Mouse (Mus musculus): ENCODE data around the gene Camsap1. TPM values are rescaled to one million over a fixed set of nuclear protein-coding genes. Genes with fewer than 3 reads are reported as not detected.

Gene Camsap1
- polyA plus RNA-seq, 2 experiments = 2.8 to 4.7 TPM

DNA sequence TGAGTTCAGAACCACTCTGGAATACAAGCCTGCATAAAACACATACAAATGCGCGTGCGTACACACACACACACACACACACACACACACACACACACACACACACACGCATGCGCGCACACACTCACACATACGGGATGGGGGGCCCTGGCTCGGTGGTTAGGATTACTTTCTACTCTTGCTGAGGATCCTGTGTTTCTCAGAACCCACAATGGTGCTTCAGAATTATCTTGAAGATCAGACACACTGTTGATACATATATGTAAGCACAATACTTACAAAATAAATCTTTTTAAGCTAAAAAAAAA is 39.1 kb upstream of the Camsap1 start:
- Histone ChIP-seq H3K9ac (replicated peaks) (peak overlapping the region; percentile 93), H3K4me1 (replicated peaks; ENCODE audit: control insufficient read depth in 2 of 2, insufficient read depth in 2 of 2, low read length in 1 of 2) (peaks cover 16 to 29% of the 10 kb centered on the region in 2 experiments), H3K27ac (peak overlapping the region; percentile 99), H3K4me3 (ENCODE audit: insufficient read depth in 1 of 2, low read depth in 2 of 2, low read length in 2 of 2) (peak overlapping the region; percentile 60 to 94; a peak in 3 of 4 replicates), H3K9me3 (ENCODE audit: control insufficient read depth, low read length) (no peaks in the 10 kb centered on the region), H3K27me3 (ENCODE audit: control insufficient read depth, insufficient read depth, low read length) (no peaks in the 10 kb centered on the region), H3K4me2 (ENCODE audit: low read depth) (peak overlapping the region; percentile 100), H3K36me3 (replicated peaks; ENCODE audit: control insufficient read depth, insufficient read depth, low read depth) (peaks cover 16% of the 10 kb centered on the region)
- TF ChIP-seq EP300 (IDR thresholded peaks at IDR 0.05; ENCODE audit: low read depth) (no peak), CTCF (IDR thresholded peaks at IDR 0.05; ENCODE audit: low read depth) (no peak)
- ATAC-seq (ENCODE audit: insufficient read depth) (no peak), DNase-seq (ENCODE audit: low read depth in 3 of 3, low spot score in 3 of 3) (no peak)
- WGBS (ENCODE audit: insufficient replicate concordance) = 83% methylated on average over 8 of the region's 8 CpGs

- Histone ChIP-seq H3K4me3 (ENCODE audit: insufficient read depth in 1 of 2, low read depth in 2 of 2, low read length in 2 of 2) (peak within 1 kb of the TSS; percentile 94 to 98), H3K9me3 (ENCODE audit: control insufficient read depth, low read length) (no peaks in the 10 kb centered on the region), H3K9ac (replicated peaks) (peak within 1 kb of the TSS; percentile 93), H3K27me3 (ENCODE audit: control insufficient read depth, insufficient read depth, low read length) (no peaks in the 10 kb centered on the region), H3K4me1 (replicated peaks; ENCODE audit: control insufficient read depth in 2 of 2, insufficient read depth in 2 of 2, low read length in 1 of 2) (peaks cover 21 to 34% of the 10 kb centered on the region in 2 experiments), H3K4me2 (ENCODE audit: low read depth) (peak within 1 kb of the TSS; percentile 100), H3K36me3 (replicated peaks; ENCODE audit: control insufficient read depth, insufficient read depth, low read depth) (peaks cover 21% of the 10 kb centered on the region), H3K27ac (peak within 1 kb of the TSS; percentile 99)
- DNase-seq (ENCODE audit: low read depth in 3 of 3, low spot score in 3 of 3) (peak; percentile 80 to 84 (median 82)), ATAC-seq (ENCODE audit: insufficient read depth) (peak; percentile 86)
- 6% methylated on average over 50 of the region's 50 CpGs for WGBS (ENCODE audit: insufficient replicate concordance)
- TF ChIP-seq EP300 (IDR thresholded peaks at IDR 0.05; ENCODE audit: low read depth) = no peak; the same call in none of the 2 replicates
- peak; percentile 2; the same call in 1 of the 2 replicates for TF ChIP-seq CTCF (IDR thresholded peaks at IDR 0.05; ENCODE audit: low read depth)
Measured at GRCm38 (mm10) chr2:26021561-26022257, 38.6 kb upstream of the Camsap1 start, which contains the start of gene Ubac1. Gene Ubac1 (minus strand): TSS chr2:26021747.

DNA sequence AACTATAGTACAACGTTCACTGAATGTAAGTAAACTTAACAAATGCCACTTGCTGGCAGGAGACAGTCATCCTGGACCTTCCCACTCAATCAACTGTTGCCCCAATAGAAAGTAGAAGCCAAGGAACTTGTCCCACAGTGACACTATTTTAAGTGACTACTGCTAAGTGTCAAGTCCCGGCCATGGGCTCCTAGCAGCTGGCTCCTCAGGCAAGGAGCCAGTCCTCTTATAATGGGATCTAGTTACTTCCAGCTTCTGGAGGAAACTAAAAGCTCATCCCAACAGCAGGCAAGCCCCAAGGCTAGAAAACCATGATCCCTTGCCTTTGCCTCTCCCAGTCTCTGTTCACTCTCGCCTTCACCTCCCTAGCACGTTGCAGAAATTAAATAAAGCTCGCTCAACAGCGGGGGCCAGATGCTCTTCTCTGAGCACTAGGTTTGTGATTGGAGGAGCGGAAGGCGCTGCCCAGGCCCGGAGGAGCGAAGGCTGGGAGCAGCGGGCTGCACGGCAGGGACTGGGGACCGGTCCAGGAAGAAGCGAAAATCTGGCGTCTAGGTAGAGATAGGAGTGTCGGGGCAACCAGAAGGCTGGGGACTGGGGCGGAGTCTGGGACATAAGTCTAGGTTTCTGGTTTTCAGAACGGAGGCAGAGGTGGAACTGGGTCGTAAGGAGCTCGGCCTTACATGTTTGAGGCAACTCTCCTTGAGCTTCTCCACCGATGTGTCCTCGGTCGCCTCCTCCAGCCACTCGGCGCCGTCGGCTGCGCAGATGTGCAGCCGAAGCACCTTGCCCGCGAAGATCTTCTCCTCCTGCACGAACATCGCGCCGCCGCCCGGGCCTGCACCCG is 37.9 kb upstream of the Camsap1 start:
- H3K27ac ChIP-seq = peak overlapping the region; percentile 99
- peaks cover 28 to 41% of the 10 kb centered on the region in 2 experiments for H3K4me1 ChIP-seq (replicated peaks; ENCODE audit: control insufficient read depth in 2 of 2, insufficient read depth in 2 of 2, low read length in 1 of 2)
- H3K4me2 ChIP-seq (ENCODE audit: low read depth) = peak overlapping the region; percentile 100
- peaks cover 29% of the 10 kb centered on the region for H3K36me3 ChIP-seq (replicated peaks; ENCODE audit: control insufficient read depth, insufficient read depth, low read depth)
- under 1% methylated on average over 38 of the region's 38 CpGs for WGBS (ENCODE audit: insufficient replicate concordance)
- H3K9ac ChIP-seq (replicated peaks) = peak overlapping the region; percentile 93
- ATAC-seq (ENCODE audit: insufficient read depth) = peak; percentile 54
- DNase-seq (ENCODE audit: low read depth in 3 of 3, low spot score in 3 of 3) = no peak
- H3K4me3 ChIP-seq (ENCODE audit: insufficient read depth in 1 of 2, low read depth in 2 of 2, low read length in 2 of 2) = peak overlapping the region; percentile 94 to 98
- TF ChIP-seq CTCF (IDR thresholded peaks at IDR 0.05; ENCODE audit: low read depth) (peak; percentile 4; the same call in 1 of the 2 replicates), EP300 (IDR thresholded peaks at IDR 0.05; ENCODE audit: low read depth) (no peak; the same call in 1 of the 2 replicates)
- no peaks in the 10 kb centered on the region for H3K9me3 ChIP-seq (ENCODE audit: control insufficient read depth, low read length)
- no peaks in the 10 kb centered on the region for H3K27me3 ChIP-seq (ENCODE audit: control insufficient read depth, insufficient read depth, low read length)

DNA sequence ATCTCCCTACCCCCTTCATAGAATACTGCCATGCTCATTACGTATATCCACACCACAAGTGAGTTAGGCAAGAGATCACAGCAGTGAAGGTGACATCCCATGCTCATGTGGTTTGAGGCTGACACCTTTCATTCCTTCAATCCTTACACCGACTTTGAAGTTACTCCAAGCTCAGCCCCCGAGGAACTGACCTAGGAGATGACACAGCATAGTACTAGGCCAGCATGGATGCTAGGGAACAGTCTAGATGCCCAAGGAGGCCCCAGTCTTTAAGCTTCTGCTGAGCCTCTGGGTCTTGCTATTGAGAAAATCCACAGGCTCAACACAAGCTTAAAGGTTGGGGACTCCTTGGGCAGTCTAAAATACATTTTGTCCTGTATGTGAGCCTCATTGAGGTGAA is 36.8 kb upstream of the Camsap1 start:
- peaks cover 39% of the 10 kb centered on the region for H3K36me3 ChIP-seq (replicated peaks; ENCODE audit: control insufficient read depth, insufficient read depth, low read depth)
- peak overlapping the region; percentile 99 for H3K27ac ChIP-seq
- H3K4me1 ChIP-seq (replicated peaks; ENCODE audit: control insufficient read depth in 2 of 2, insufficient read depth in 2 of 2, low read length in 1 of 2) = peaks cover 39 to 52% of the 10 kb centered on the region in 2 experiments
- H3K9me3 ChIP-seq (ENCODE audit: control insufficient read depth, low read length) = no peaks in the 10 kb centered on the region
- no peak for DNase-seq (ENCODE audit: low read depth in 3 of 3, low spot score in 3 of 3)
- peak overlapping the region; percentile 93 for H3K9ac ChIP-seq (replicated peaks)
- no peak for TF ChIP-seq CTCF (IDR thresholded peaks at IDR 0.05; ENCODE audit: low read depth)
- no peak for TF ChIP-seq EP300 (IDR thresholded peaks at IDR 0.05; ENCODE audit: low read depth)
- H3K4me3 ChIP-seq (ENCODE audit: insufficient read depth in 1 of 2, low read depth in 2 of 2, low read length in 2 of 2) = peak overlapping the region; percentile 94 to 98
- H3K4me2 ChIP-seq (ENCODE audit: low read depth) = peak overlapping the region; percentile 100
- no peaks in the 10 kb centered on the region for H3K27me3 ChIP-seq (ENCODE audit: control insufficient read depth, insufficient read depth, low read length)
- WGBS (ENCODE audit: insufficient replicate concordance) = 41% methylated on average over 3 of the region's 3 CpGs
- ATAC-seq (ENCODE audit: insufficient read depth) = peak; percentile 24

DNA sequence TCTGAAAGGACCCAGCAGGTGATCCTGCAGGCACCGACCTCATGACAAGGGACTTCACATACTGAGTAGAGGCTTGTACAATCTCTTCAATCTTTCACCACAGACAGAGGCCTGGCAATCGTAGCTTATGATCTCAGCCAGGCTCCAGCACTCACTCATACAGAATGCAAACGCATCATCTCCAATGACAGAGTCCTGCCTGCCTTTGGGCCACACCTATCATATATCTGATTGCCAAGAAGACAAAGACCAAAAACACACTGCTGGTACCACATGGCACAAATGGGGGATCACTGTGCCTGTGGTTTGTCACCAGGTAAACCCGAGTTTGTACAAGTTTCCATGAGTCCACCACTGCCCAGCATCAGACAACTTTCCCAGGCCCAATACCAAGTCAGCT is 34.2 kb upstream of the Camsap1 start:
- DNase-seq (ENCODE audit: low read depth in 3 of 3, low spot score in 3 of 3) (no peak), ATAC-seq (ENCODE audit: insufficient read depth) (no peak)
- H3K9ac ChIP-seq (replicated peaks) = peak overlapping the region; percentile 93
- peak overlapping the region; percentile 61 to 94 for H3K4me3 ChIP-seq (ENCODE audit: insufficient read depth in 1 of 2, low read depth in 2 of 2, low read length in 2 of 2)
- H3K36me3 ChIP-seq (replicated peaks; ENCODE audit: control insufficient read depth, insufficient read depth, low read depth) = peaks cover 63% of the 10 kb centered on the region
- H3K27ac ChIP-seq = peak overlapping the region; percentile 99
- 17% methylated on average over 4 of the region's 4 CpGs for WGBS (ENCODE audit: insufficient replicate concordance)
- TF ChIP-seq CTCF (IDR thresholded peaks at IDR 0.05; ENCODE audit: low read depth) (no peak), EP300 (IDR thresholded peaks at IDR 0.05; ENCODE audit: low read depth) (no peak)
- H3K27me3 ChIP-seq (ENCODE audit: control insufficient read depth, insufficient read depth, low read length) = no peaks in the 10 kb centered on the region
- H3K9me3 ChIP-seq (ENCODE audit: control insufficient read depth, low read length) = no peaks in the 10 kb centered on the region
- H3K4me2 ChIP-seq (ENCODE audit: low read depth) = peak overlapping the region; percentile 100
- peaks cover 48 to 59% of the 10 kb centered on the region in 2 experiments for H3K4me1 ChIP-seq (replicated peaks; ENCODE audit: control insufficient read depth in 2 of 2, insufficient read depth in 2 of 2, low read length in 1 of 2)
